Mouse (Mus musculus) thymus, adult 18-20 months (tissue): ENCODE measurements around the gene Fads2.

Experiments
- DNase-seq, 2 experiments: peaks; one replicate each; pipeline ENCODE4 v3.0.0; 2022; ENCODE audit warnings: mixed read lengths in 2 of 2

Gene Fads2

GRCm38 (mm10) chr19:10040866-10041387, 60.6 kb downstream of the Fads2 start:
- DNase-seq: no peak

DNA sequence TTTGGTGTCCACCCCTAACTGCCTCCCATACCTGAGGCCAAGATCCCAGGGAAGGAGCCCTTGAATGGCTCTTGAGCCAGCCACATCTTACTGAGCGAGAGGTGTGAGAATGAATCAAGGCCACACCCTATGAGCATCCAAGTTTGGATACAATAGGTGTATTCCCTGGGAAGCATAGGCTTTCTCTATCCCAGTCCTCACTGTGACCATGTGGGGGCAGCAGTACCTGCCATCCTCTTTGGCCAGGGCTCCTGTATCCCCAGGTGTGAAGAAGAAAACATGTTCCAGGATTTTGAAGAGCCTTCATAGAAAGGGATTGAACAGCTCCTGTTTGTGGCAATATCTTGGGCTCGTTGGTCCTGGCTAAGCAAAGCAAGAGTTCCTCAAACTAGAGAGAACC, 61.9 kb downstream of the Fads2 start:
- DNase-seq: no peak

DNA sequence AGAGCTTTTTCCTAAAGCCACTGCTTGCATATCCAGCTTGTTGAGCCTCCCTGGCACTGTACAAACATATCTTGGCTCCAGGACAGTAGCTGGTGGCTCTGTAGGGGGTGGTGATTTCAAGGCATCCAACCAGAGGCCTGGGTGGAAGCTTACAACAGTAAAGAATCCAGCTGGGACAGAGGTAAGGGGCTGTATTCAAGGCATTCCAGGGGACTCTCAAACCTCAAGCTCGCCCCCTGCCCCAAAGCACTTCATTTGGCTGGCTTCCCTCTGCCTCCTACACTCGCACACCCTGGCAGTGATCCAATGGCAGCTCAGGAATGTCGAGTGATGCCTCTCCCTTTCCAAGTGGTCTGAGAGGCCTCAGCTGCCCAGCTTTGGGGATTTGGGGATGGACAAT, 62.6 kb downstream of the Fads2 start:
- DNase-seq: no peak

DNA sequence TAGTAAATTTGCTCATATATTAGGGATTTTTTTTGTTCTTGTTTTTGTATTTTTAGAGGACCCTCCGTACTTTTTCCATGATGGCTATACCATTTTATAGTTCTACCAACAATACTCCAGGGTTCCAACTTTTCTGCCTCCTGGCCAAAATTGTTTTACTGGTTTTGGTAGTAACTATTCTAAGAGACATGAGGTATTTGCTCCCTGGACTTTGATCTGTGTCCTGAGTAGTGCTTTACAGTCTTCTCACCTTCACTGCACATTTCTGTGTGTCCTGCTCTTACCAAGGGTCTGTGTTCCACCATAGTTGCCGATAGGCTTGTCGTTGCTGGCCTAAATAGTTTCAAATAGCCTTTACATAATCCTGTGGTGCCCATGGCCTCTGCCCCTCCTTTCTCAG, 63.2 kb downstream of the Fads2 start:
- no peak for DNase-seq

DNA sequence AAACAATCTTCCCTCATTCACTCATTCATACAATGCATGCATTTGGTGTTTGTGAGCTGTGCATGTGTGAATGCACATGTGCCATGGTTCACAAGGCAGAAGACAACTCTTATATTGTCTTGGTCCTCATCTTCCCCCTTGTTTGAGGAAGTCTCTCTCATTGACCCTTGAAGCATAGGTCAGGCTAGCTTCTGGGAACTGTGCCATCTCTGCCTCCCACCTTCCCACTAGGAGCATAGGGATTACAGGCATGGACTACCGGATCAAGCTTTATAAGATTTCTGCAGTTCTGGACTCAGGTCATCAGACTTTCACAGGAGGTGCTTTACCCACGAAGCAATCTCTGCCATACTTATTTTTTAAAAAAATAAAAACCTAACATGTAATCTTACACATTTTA, 64.0 kb downstream of the Fads2 start:
- no peak for DNase-seq

- peak; percentile 32 to 37 for DNase-seq
Observed at GRCm38 (mm10) chr19:10034785-10035447, 66.6 kb downstream of the Fads2 start.

GRCm38 (mm10) chr19:10034356-10034755, 67.2 kb downstream of the Fads2 start:
- DNase-seq: no peak

DNA sequence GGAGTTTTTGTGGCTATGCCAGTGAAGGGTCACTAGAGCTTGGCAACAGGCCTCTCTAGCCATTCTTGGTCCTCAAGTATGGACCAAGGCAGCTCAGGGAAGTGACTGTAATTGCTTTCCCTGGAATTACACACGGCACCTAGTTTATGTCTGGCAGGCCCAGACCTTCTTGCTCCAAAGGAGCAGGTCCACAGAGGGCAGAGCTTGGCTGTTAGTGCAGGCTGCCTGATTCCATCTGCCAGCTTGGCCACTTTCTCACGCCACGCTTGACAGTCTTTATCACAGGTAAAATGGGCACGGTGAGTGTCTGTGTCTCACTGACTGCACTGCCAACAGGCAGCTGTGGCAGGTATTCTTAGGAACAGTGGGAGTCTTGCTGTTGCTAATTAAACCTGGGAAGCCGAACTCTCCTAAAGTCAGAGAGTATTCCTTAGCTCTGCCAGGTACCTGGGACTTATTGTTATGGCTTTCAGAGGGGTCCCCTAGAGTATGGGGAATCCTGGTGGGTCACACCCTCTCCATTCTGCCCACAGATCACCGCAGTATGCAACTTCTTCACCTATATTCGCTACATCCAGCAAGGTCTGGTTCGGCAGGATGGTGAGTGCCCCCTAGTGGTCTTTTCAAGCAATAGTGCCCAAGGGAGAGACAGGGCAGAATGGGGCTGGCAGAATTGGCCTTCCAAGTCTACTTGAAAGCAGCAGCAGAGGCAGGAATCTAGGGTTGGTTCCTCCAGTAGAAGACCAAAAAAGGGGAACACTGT, 68.2 kb downstream of the Fads2 start:
- DNase-seq: peak in 1 of 2 experiments; percentile 30

GRCm38 (mm10) chr19:10029746-10030145, 71.8 kb downstream of the Fads2 start:
- DNase-seq: no peak

DNA sequence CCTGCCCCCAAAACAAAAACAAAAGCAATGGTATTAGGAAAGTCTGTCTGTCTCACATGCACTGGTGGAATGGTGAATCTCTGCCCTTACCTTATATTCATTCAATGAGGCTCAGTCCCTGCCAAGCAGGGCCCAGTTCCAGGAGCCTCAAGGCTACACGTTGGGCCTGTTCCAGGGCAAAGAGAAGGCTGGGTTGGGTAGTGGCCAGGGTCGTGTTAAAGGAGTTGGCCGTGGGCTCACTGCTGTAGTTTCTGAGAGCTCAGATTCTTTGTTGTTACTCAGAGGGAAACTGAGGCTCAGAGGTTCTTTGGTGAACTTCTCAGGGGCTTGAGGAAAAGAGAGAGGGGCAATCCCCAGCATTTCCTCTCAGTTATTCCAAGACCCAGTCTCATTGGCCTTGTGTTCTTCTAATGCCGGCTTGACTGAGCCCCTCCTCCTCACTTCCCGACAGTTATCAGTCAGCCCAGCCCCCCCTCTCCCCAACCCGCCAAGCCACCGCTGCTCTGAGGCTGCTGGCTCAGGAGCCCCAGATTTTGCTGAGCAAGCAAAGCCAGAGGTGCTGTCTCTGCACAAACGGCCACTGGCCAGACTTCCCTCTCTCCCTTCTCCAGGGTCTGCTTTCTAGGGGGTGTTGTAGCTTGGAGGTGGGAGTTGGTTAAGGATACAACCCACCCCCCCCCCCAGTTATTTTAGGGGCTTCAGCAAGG, 76.2 kb downstream of the Fads2 start:
- DNase-seq: no peak

DNA sequence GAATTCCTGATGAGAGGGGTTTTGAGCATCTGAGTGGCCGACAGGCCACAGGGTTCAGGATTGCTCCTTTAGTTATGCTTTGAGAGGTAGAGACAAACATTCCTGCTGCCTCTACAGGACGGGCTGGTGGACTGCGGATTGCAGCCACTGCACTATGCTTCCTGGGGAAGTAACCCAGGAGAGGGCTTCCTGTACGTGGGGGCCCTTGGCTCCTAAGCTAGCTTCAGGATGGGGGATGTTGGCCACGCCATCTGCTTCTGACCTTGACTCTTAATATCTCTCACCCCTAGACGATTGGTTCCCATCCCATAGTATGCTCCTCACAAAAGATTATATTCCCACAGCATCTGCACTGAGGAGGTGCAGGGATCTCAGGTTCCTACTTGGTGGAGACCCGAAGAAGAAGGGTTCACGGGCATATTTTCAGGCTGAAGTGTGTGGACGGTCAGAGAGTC, 78.2 kb downstream of the Fads2 start:
- no peak for DNase-seq

GRCm38 (mm10) chr19:10022414-10023303, 78.9 kb downstream of the Fads2 start:
- no peak for DNase-seq

- no peak for DNase-seq
Observed at GRCm38 (mm10) chr19:10021981-10022380, 79.6 kb downstream of the Fads2 start.

DNA sequence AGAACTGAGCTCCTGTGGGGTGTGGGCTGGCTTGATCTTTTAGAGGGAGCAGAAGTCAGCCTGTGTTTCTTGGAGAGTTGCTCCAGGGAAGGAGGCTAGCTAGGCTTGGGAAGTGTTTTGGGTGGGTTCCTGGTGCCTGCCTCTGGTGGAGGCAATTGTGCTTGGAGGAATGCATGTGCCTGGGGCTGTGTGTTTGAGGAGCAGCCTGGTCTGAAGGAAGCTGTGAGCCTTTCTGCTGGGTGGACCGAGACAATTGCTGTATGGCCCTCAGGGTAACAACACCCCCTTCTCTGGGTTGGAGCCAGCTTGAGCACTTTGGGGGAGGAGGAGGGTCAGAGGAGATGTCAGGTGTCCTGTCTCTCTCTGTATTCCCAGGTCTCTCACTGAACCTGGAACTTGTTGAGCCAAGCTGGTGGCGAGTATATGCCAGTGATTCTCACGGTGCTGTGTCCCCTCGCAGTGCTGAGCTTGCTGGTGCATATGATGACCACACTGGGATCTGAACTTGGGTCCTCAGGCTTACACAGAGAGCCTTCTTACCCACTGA, 82.3 kb downstream of the Fads2 start:
- no peak for DNase-seq

GRCm38 (mm10) chr19:10018527-10018818, 83.1 kb downstream of the Fads2 start:
- DNase-seq: no peak

- peak; percentile 32 to 34 for DNase-seq
Observed at GRCm38 (mm10) chr19:10017637-10018526, 83.7 kb downstream of the Fads2 start.

- DNase-seq: no peak
Observed at GRCm38 (mm10) chr19:10016151-10016550, 85.4 kb downstream of the Fads2 start.

DNA sequence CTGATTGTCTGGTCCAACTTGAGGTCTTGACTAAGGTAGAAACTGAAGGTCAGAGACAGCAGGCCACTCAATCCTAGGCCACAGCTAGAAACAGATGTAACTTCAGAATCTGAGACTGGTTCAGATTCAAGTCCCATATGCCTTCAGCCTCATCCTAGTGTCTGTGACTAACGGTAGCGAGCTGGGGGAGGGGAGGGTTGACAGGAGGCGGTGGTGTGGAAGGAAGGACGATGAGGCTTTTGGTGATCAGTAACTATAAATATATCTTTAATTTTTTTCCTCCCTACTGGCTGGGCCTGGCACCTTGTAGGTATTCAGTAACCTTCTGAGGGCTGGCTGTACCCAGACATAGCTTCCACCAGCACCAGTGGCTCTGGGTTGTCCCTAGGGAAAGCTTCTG, 86.1 kb downstream of the Fads2 start:
- no peak for DNase-seq

- no peak for DNase-seq
Observed at GRCm38 (mm10) chr19:10014824-10015223, 86.7 kb downstream of the Fads2 start.

DNA sequence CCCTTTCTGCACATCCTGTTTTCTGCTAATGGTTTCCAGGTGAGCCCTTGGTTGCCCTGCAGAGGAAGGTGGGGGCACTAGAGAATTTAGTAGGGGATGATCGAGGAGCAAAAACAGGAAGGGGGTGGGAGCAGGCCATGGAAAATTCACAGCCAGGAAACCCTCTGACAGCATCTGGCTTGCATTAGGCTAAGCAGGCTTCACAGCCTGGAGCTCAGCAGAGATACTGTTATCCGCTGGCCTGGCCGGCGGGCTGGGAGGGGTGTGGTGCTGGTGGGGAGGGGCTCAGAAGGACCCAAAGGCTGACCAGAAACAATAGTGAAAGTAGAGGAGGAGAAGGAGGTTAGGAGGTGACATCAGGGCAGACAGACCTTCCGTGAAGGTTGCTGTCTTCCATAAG, 87.6 kb downstream of the Fads2 start:
- DNase-seq: no peak

DNA sequence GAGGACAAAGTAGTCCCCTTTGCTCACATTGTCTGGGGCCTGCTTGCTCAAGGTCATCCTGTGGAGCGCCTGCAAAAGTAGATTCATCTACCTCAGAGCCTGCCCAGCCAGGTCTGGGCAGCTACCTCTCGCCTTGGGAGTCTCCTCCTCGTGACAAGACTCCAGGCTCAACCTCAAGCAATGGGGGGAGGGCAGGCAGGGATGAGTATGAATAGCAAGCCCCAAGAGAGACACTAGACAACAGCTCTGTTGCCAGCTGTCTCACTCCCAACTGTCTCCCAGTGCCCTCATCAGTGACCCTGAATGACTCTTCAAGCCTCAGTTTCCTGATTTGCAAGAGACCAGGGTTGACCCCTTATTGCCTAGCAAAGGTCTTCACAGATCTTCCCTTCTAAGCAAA, 88.2 kb downstream of the Fads2 start:
- no peak for DNase-seq
